ENCODE assay signal across 8 mouse cellular contexts in the genomic region with DNA sequence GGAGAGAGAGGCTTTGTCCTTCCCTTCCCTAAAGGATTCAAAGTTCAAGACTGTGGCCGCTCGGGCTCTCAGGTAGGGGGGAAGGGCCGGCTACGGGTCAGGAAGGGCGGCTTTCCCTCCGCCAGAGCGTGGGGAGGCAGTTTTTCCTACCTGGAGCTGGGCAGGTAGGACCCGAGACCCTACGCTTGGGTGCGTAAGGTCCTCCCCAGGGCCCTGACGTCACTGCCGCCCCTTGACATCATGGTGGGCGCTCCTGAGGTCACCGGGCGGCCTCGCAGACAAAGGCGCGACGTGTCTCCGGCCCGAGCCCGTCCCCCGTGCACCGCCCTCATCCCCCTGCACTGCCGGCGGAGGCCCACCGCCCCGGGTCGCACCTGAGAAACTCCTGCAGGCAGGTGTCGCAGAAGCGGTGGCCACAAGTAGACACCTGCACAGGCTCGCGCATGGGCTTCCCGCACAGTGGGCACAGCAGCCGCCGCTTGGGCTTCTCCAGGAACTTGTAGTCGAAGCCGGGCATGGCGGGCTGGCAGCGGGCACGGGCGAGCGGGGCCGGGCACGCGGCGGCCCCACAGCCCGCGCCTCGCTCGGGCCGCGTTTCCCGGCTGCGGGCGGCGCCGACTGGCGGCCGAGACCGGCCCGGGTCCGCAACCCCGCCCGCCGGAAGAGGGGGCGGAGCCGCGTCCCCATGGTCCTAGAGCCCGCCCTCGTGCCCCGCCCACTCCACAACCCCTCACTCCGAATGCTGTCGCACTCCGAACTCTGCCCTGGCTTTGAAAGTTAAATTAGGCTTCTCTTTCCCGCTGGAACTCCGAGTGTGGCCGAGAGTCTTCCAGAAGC. TPM values are rescaled to one million over a fixed set of nuclear protein-coding genes. Genes with fewer than 3 reads are reported as not detected.
DNase-seq lines count a peak whose midpoint lies in the region; ATAC-seq and TF ChIP-seq lines count a peak whose summit lies in the region.

A gene (minus strand): TSS at position 666 of the 837 bp plus-strand sequence.

- WGBS in forebrain, embryonic 13.5 days = under 1% methylated on average over 71 of the region's 78 CpGs

- H3K27me3 ChIP-seq in MEL (ENCODE audit: control insufficient read depth in 1 of 2, insufficient read depth in 2 of 2, low read length in 2 of 2) = no peaks in the 10 kb centered on the region
- H3K27me3 ChIP-seq in forebrain, embryonic 13.5 days = no peaks in the 10 kb centered on the region

- TF ChIP-seq RAD21 in MEL (IDR thresholded peaks at IDR 0.05; ENCODE audit: low read depth, low read length) = no peak; the same call in 1 of the 2 replicates

- TF ChIP-seq CTCF in MEL (IDR thresholded peaks at IDR 0.05 in 2 of 3, conservative IDR thresholded peaks at IDR 0.05 in 1 of 3; ENCODE audit: control insufficient read depth in 1 of 3, insufficient read depth in 1 of 3, low read depth in 2 of 3, low read length in 3 of 3, poor library complexity in 1 of 3, severe bottlenecking in 1 of 3) = peak in 2 of 3 experiments; percentile 34 to 65; a peak in 3 of 6 replicates
- TF ChIP-seq CTCF in layer of hippocampus, adult 2 months (conservative IDR thresholded peaks at IDR 0.05) = peak; percentile 40

- peaks cover 13% of the 10 kb centered on the region for H3K79me2 ChIP-seq in MEL (ENCODE audit: control insufficient read depth, insufficient read depth, low read length, poor library complexity)

- DNase-seq in MEL (ENCODE audit: low read depth, low spot score) = peak; percentile 89
- peak; percentile 82 for DNase-seq in c-Kit-positive CD71-positive TER-119-positive erythroid progenitor cells, embryonic 14.5 days (ENCODE audit: low spot score)
- DNase-seq in heart, postnatal 25 days (ENCODE audit: low spot score) = peak; percentile 68
- peak; percentile 67 to 70 for DNase-seq in layer of hippocampus, adult 2 months (ENCODE audit: low spot score in 2 of 2)
- peak; percentile 88 for DNase-seq in lung, postnatal 14 days
- peak; percentile 87 for DNase-seq in ovary, postnatal 36 days (ENCODE audit: low spot score)
- peak; percentile 89 to 90 for DNase-seq in thymus, postnatal 36 days

- H3K4me3 ChIP-seq in MEL (ENCODE audit: control insufficient read depth in 1 of 2, insufficient read depth in 1 of 2, low read depth in 2 of 2, low read length in 2 of 2) = peak within 1 kb of the TSS; percentile 87 to 92
- H3K4me3 ChIP-seq in forebrain, embryonic 13.5 days = peak within 1 kb of the TSS; percentile 99
- H3K4me3 ChIP-seq in layer of hippocampus, adult 2 months = peak within 1 kb of the TSS; percentile 89

- H3K4me2 ChIP-seq in forebrain, embryonic 13.5 days = peak within 1 kb of the TSS; percentile 81

- no peaks in the 10 kb centered on the region for H3K9me3 ChIP-seq in MEL (replicated peaks; ENCODE audit: insufficient read depth, low read length)
- no peaks in the 10 kb centered on the region for H3K9me3 ChIP-seq in forebrain, embryonic 13.5 days (replicated peaks)

- peak within 1 kb of the TSS; percentile 65 for H3K27ac ChIP-seq in MEL (ENCODE audit: control insufficient read depth, low read depth, low read length)
- peak within 1 kb of the TSS; percentile 99 for H3K27ac ChIP-seq in forebrain, embryonic 13.5 days
- peak within 1 kb of the TSS; percentile 91 for H3K27ac ChIP-seq in layer of hippocampus, adult 2 months

- peak; percentile 87 for ATAC-seq in forebrain, embryonic 13.5 days

- peaks cover 20 to 37% of the 10 kb centered on the region in 2 experiments for H3K4me1 ChIP-seq in MEL (ENCODE audit: control insufficient read depth in 1 of 2, insufficient read depth in 2 of 2, low read length in 2 of 2)
- H3K4me1 ChIP-seq in forebrain, embryonic 13.5 days = peaks cover 39% of the 10 kb centered on the region

- peak; percentile 76 to 95 for TF ChIP-seq POLR2A in MEL (IDR thresholded peaks at IDR 0.05; ENCODE audit: control insufficient read depth in 1 of 2, insufficient read depth in 1 of 2, low read depth in 1 of 2, low read length in 2 of 2, poor library complexity in 1 of 2)

- intact Hi-C loops in heart, postnatal 25 days (cut with DNase I) = no loop called here

- peaks cover 0 to 23% of the 10 kb centered on the region in 2 experiments; a peak in 2 of 4 replicates for H3K36me3 ChIP-seq in MEL (ENCODE audit: control insufficient read depth in 1 of 2, insufficient read depth in 2 of 2, low read length in 2 of 2)
- peaks cover 24% of the 10 kb centered on the region for H3K36me3 ChIP-seq in forebrain, embryonic 13.5 days (ENCODE audit: poor library complexity, severe bottlenecking)

- peak within 1 kb of the TSS; percentile 89 for H3K9ac ChIP-seq in MEL (ENCODE audit: control insufficient read depth, low read depth, low read length, poor library complexity, severe bottlenecking)
- H3K9ac ChIP-seq in forebrain, embryonic 13.5 days = peak within 1 kb of the TSS; percentile 99

- TF ChIP-seq EP300 in MEL (IDR thresholded peaks at IDR 0.05; ENCODE audit: low read depth in 1 of 2, low read length in 2 of 2) = no peak; a peak in 1 of 4 replicates

TF ChIP-seq in MEL, 35 proteins besides CTCF, POLR2A, EP300 and RAD21:
- TF ChIP-seq NRF1 (IDR thresholded peaks at IDR 0.05; ENCODE audit: insufficient read depth, low read depth, low read length, poor library complexity, severe bottlenecking) (no peak; the same call in 1 of the 2 replicates), NELFE (IDR thresholded peaks at IDR 0.05; ENCODE audit: low read depth, low read length) (peak; percentile 80), RCOR1 (IDR thresholded peaks at IDR 0.05; ENCODE audit: low read depth, low read length) (no peak), ZC3H11A (IDR thresholded peaks at IDR 0.05; ENCODE audit: low read depth, low read length) (0 out of 2 replicates have a peak, but pooled peaks have one; percentile 7), POLR2AphosphoS5 (IDR thresholded peaks at IDR 0.05; ENCODE audit: borderline replicate concordance, low read depth, low read length) (no peak), TAL1 (IDR thresholded peaks at IDR 0.05; ENCODE audit: low read length) (no peak), BHLHE40 (IDR thresholded peaks at IDR 0.05; ENCODE audit: borderline replicate concordance, low read depth, low read length) (no peak), MXI1 (IDR thresholded peaks at IDR 0.05; ENCODE audit: low read depth, low read length) (peak; percentile 80; the same call in 1 of the 2 replicates), MAZ (IDR thresholded peaks at IDR 0.05; ENCODE audit: low read depth, low read length) (0 out of 2 replicates have a peak, but pooled peaks have one; percentile 72), MAFK (IDR thresholded peaks at IDR 0.05; ENCODE audit: borderline replicate concordance, low read depth, low read length) (no peak), JUND (IDR thresholded peaks at IDR 0.05; ENCODE audit: low read depth, low read length) (no peak), MEF2A (IDR thresholded peaks at IDR 0.05; ENCODE audit: extremely low read depth, insufficient replicate concordance, low read depth, low read length, poor library complexity, severe bottlenecking) (no peak), POLR2AphosphoS2 (IDR thresholded peaks at IDR 0.05; ENCODE audit: low read length) (peak; percentile 82), TCF12 (IDR thresholded peaks at IDR 0.05; ENCODE audit: low read depth, low read length) (peak; percentile 49), HCFC1 (IDR thresholded peaks at IDR 0.05; ENCODE audit: low read depth, low read length) (peak; percentile 70), SMC3 (IDR thresholded peaks at IDR 0.05; ENCODE audit: low read depth, low read length) (peak; percentile 26; the same call in 1 of the 2 replicates), MAX (IDR thresholded peaks at IDR 0.05; ENCODE audit: low read length) (no peak; the same call in none of the 2 replicates), GATA1 (IDR thresholded peaks at IDR 0.05; ENCODE audit: low read depth, low read length) (no peak), ETS1 (IDR thresholded peaks at IDR 0.05; ENCODE audit: low read depth, low read length) (no peak), ZMIZ1 (IDR thresholded peaks at IDR 0.05; ENCODE audit: low read depth, low read length) (peak; percentile 83), GABPA (IDR thresholded peaks at IDR 0.05; ENCODE audit: low read depth, low read length) (peak; percentile 50; the same call in 1 of the 2 replicates), CHD2 (IDR thresholded peaks at IDR 0.05; ENCODE audit: low read length) (no peak), MYC (IDR thresholded peaks at IDR 0.05; ENCODE audit: low read depth, low read length) (0 out of 2 replicates have a peak, but pooled peaks have one; percentile 25), UBTF (IDR thresholded peaks at IDR 0.05; ENCODE audit: borderline replicate concordance, insufficient read depth, low read depth, low read length) (0 out of 2 replicates have a peak, but pooled peaks have one; percentile 71), CHD1 (IDR thresholded peaks at IDR 0.05; ENCODE audit: low read depth, low read length) (0 out of 2 replicates have a peak, but pooled peaks have one; percentile 54), USF1 (IDR thresholded peaks at IDR 0.05; ENCODE audit: low read depth, low read length) (peak; percentile 58), E2F4 (IDR thresholded peaks at IDR 0.05; ENCODE audit: borderline replicate concordance, low read depth, low read length) (no peak), ZKSCAN1 (IDR thresholded peaks at IDR 0.05; ENCODE audit: low read depth, low read length) (no peak), ELF1 (IDR thresholded peaks at IDR 0.05; ENCODE audit: low read depth, low read length) (peak; percentile 44; the same call in 1 of the 2 replicates), KAT2A (conservative IDR thresholded peaks at IDR 0.05; ENCODE audit: low read depth, low read length) (no peak), ZNF384 (IDR thresholded peaks at IDR 0.05; ENCODE audit: low read depth, low read length) (no peak), SIN3A (IDR thresholded peaks at IDR 0.05; ENCODE audit: low read length) (peak; percentile 47), MYB (IDR thresholded peaks at IDR 0.05; ENCODE audit: low read depth, low read length) (no peak), USF2 (IDR thresholded peaks at IDR 0.05; ENCODE audit: borderline replicate concordance in 1 of 2, insufficient read depth in 1 of 2, low read depth in 1 of 2, low read length in 2 of 2) (no peak), TBP (IDR thresholded peaks at IDR 0.05; ENCODE audit: low read depth, low read length) (no peak)

RNA-seq across cellular contexts. Expression of the gene that starts here (rescaled TPM):
- 21.0 and 42.0 TPM in 2 replicates for total RNA-seq in MEL (2012; rRNA removed)
- 10 to 100 TPM in 1 of 2 experiments, not detected in 1; 34.4 TPM for polyA plus RNA-seq in MEL (2012; ENCODE audit: insufficient read depth in 1 of 2, insufficient read length in 2 of 2, low read depth in 1 of 2, low replicate concordance in 2 of 2, missing spikeins in 1 of 2)
- 114 and 121 TPM in 2 replicates for polyA plus RNA-seq in forebrain, embryonic 13.5 days (2015; fragmentation: Nextera tagmentation; extraction: Ambion mirVana)
- 1 to 10 TPM; 4.6 to 6.7 TPM for total RNA-seq in heart, postnatal 25 days (2021)
- 10 to 100 TPM; 11.1 to 13.3 TPM for total RNA-seq in layer of hippocampus, adult 2 months (2021)

Comparison
In these comparisons a context has a peak if more than half of its experiments do, and no peak if none do; other contexts are left out.
1. Peak in every context shown above with its lines: DNase-seq, ATAC-seq, H3K4me3 ChIP-seq and H3K27ac ChIP-seq.